Mouse (Mus musculus) cerebellum, postnatal 4 days (tissue): ENCODE data around the gene Ppdpf.

Experiments used
- DNase-seq, 2 experiments: peaks; one replicate each; pipeline ENCODE4 v3.0.0; 2022; ENCODE audit warnings: low spot score in 2 of 2, mixed read lengths in 1 of 2

The Ppdpf gene

DNA sequence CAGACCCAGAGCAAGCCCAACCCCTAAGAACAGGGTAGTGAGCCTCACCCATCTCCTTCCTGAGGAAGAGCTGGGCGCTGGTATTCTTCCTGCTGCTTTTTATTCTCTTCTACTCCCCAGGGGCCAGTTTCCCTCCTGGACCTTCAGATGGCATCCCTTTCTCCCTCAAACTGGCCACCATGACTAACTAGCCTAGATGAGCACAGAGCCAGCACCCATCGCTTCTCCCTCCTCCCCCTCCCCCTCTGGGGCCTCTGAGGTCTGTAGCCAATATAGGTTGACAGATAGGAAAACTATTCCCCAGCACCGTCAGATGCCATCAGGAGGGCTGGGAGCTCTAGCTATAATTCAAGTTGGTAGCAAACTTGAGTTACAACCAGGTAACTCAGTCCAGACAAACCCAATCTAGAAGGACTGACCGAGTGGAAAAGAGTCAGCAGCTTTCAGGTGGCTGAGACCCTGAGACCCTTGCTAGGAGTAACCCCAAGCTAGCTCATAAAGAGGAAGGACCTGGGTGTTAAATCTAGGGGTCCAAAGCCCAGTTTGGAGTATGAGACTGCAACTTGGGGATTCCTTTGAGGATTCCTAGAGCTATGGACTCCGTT lies 31.9 kb downstream of the Ppdpf start:
- DNase-seq = no peak

DNA sequence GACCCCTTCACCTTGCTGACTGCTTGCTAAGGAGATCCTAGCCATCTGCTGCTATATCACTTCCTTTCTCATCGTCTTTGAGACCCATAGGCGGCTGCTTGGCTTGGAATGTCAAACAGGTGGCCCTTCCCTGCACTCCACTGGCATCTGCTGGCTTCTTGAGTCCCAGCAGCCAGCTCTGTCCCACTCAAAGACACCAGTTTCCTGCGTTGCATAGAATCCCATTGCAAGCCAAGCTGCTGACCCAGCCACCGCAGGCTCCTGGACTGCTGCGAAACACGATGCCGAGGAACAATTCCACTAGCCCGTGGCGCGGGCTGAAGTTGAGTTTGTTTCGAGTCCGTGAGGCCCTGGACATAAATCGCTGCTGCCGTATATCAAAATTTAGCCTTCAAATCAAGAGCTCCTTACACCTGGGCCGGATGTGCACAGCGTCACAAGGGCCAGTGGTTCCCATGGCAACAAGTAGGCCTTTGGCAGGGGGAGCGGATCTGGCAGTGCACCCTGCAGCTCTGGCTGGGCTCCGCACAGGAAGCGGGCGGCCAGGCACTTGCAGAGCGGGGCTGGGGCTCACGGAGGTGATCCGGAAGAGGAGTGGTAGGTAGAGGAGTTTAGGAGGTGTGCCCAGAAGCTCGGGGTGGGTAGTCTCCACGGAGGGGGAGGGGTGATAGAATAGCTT lies 32.6 kb downstream of the Ppdpf start, which contains the start of gene Fndc11:
Gene Fndc11 (plus strand): TSS at position 476 of the 679 bp plus-strand sequence.
- DNase-seq = peak in 1 of 2 experiments; percentile 48

DNA sequence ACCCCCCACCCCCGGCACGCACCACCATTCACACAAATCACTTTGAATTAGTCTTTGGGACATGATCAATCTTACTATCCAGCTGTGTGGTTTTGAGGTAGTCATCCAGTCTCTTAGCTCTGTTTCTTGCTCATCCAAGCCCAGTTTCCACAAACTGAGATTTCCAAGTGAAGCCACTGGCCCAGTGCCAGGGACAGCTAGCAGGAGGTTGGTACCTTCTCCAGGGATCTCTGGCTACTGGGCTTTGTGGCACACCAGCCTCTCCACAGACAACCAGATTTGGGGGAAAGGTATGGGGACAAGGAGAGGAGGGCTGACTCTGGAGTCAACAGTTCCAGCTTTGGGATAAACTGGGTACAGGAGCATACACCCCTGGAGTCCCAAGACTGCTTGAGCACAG lies 33.3 kb downstream of the Ppdpf start:
- no peak for DNase-seq

DNA sequence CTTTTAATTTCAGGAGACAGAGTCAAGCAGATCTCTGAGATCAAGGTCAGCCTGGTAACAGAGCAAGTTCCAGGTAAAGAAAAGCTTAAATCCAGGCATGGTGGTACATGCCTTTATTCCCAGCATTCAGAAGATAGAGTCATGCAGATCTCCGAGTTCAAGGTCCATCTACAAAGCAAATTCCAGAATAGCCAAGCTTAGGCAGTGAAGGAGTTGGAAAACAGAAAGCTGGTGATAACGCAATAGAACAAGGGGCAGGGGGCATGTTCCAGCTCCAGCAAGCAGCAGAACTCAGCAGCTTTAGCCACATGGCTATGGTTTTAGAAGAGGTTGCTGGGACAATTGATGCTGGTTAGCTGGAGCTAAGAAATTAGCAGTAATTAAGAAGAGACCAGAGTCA lies 37.9 kb downstream of the Ppdpf start:
- DNase-seq = no peak

DNA sequence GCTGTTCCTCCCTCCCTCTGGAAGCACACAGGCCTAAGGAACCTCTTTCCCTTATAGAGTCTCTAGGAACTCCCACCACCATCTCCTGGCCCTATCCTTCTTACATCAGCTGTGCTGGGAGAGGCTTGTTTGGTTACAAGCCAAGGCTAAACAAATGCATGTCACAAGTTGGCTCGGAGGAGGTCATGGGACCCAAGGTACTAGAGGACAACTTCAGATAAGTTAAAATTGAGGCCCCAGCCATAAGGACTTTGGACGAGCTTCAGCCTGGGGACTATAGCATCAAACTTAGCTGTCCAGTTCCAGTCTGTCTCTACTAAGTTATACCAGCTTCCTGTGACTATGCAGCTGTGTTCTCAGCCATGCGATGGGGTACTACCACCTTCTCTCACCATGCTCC lies 40.1 kb downstream of the Ppdpf start:
- no peak for DNase-seq

- no peak for DNase-seq
Observed at GRCm38 (mm10) chr2:181228335-181228734, 41.3 kb downstream of the Ppdpf start.

DNA sequence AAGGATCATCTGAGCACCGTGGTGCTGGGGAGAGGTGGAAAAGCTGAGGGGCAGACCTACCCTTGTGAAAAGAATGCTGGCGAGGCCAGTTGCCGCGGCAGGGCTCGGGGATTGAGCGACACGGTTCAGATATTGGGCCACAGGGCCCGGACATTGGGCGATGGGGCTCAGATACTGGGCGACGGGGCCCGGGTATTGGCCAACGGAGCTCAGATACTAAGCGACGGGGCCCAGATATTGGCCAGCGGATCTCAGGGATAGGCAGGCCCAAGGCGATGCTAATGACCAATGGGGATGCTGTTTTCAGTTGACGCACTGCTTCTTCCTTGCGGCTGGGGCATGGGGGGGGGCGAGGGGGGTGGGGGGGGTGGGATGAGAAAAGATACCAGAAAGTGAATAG lies 44.1 kb downstream of the Ppdpf start:
- no peak for DNase-seq

DNA sequence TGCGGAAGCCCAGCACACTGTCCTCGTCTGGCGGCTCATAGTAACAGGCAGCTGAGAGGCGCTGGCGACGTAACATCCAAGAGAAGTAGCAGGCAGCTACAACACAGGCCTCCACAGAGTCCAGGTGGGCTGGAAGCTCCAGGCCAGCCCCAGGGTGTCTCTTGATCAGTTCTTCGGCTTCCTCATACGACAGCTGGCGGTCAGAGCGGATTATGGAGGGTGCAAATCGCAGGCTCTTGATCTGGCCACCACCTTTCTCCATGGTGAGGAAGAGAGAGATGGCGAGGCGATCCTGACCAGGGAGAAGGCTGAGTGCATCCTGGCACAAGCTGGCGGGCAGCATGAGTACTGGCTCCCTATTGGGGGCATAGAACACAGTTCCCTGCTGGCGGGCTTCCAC lies 46.4 kb downstream of the Ppdpf start:
- DNase-seq = no peak

GRCm38 (mm10) chr2:181234680-181235079 lies 47.6 kb downstream of the Ppdpf start:
- no peak for DNase-seq

DNA sequence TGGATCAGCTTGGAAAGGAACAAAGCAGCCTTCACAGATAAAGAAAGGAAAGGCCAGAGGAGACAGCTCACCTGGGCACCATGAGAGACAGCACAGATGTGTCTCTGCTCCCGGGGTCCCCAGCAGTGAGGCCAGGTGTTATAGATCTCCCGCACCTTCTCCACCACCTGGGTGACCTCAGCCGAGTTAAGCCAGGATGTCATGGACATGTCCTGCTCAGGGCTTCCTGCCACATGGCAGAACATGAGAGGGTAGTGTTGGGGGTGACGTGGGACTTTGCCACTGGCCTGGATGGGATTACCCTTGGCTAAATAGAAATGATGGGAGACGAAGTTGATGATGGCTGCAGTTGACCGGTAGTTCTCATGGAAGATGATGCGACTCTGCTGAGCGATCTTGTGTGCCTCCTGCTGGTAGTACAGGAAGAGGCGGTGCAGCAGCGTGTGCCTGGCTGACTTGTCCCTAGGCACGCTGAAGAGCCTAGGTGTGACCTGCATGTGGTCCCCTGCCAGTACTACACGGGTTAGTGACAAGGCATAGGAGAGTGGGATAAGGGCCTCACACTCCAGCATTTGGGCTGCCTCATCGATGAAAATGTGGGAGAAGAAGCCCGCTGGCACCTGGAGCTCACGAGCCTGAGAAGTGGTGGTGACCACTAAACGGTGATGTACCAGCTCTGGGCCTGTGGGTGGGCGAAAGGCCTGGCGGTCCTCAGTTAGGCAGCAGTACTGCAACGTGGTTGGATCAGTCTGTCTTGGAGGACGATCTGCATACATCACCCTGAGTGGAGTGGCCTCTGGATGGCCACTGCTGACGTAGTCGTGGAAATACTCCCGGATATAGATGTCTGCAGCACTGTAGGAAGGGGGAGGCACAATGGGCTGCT lies 48.9 kb downstream of the Ppdpf start:
- no peak for DNase-seq

- no peak for DNase-seq
Observed at GRCm38 (mm10) chr2:181237251-181238014, 50.4 kb downstream of the Ppdpf start.

- peak in 1 of 2 experiments; percentile 55 for DNase-seq
Observed at GRCm38 (mm10) chr2:181238091-181238610, 51.1 kb downstream of the Ppdpf start.
